Mouse (Mus musculus) testis, adult 2 months (tissue): ENCODE results near the gene Wfikkn2.

Source experiments
- CTCF ChIP-seq: fragments of 200-500 bp; IDR thresholded peaks from 2 replicates; pipeline ENCODE4 v1.5.1; 2012; ENCODE audit warnings: low read depth, mild to moderate bottlenecking, inconsistent platforms, low read length, moderate library complexity; ENCODE audit not compliant: control insufficient read depth, insufficient read depth, insufficient replicate concordance
- POLR2A ChIP-seq: fragments of 200-500 bp; IDR thresholded peaks from 2 replicates; pipeline ENCODE4 v1.6.1; 2012; ENCODE audit warnings: low read depth, mild to moderate bottlenecking, inconsistent platforms, low read length, moderate library complexity; ENCODE audit not compliant: control insufficient read depth

DNA sequence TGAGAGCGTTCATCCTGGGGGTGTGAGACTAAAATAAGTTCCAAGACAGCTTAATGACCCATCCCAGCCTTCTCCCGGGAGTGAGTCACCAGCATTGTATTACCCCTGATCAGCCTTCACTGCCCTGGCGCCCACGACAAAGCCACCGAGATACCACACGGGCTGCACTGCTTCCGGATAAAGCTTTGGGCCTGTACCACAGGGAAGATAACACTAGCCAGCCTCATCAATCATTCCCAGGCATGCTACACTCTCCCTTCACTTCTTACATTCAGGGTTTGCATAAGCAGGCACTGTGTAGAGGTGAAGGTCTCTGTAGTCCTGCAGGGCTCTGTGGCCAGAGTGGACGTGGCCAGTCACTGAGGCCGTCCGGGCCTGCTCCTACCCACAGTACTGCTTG is 56.2 kb downstream of the Wfikkn2 start:
- TF ChIP-seq POLR2A, result no peak
- TF ChIP-seq CTCF, result no peak
